Mouse (Mus musculus) neural tube, embryonic 10.5 days (tissue): ENCODE measurements at regions not wholly inside any gene's neighbourhood (a gene's known extent, or its start where the extent isn't known, plus 50 kb on each side); places are given as distances from the start of the nearest gene placed in this dataset.

Experiments used
- DNase-seq: peaks from one replicate; pipeline ENCODE4 v3.0.0-alpha.2; 2017; ENCODE audit warnings: low spot score; ENCODE audit errors: extremely low spot score

- DNase-seq, result no peak
These were observed 391.2 kb upstream of the Tyrp1 start for GRCm38 (mm10) chr4:80442711-80443110.

DNA sequence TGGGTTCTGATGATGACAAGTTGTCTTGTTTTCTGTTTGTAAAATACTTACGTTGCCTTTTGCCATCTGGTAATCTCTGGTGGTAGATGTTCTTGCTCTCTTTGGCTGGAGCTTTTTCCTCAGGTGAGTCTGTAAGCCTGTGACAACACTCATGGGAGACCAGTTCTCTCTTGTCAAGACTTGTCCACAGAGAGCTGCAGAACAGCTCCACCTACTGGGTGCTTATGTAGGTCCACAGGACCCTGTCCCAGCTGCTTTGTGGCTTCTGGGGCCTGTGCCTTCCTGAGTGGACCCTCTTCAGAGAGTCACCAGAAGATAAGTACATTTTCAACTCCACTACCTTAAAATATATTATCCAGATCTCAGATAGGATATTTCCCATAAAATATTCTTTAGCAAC lies 370.3 kb upstream of the Tyrp1 start:
- DNase-seq, result no peak

DNA sequence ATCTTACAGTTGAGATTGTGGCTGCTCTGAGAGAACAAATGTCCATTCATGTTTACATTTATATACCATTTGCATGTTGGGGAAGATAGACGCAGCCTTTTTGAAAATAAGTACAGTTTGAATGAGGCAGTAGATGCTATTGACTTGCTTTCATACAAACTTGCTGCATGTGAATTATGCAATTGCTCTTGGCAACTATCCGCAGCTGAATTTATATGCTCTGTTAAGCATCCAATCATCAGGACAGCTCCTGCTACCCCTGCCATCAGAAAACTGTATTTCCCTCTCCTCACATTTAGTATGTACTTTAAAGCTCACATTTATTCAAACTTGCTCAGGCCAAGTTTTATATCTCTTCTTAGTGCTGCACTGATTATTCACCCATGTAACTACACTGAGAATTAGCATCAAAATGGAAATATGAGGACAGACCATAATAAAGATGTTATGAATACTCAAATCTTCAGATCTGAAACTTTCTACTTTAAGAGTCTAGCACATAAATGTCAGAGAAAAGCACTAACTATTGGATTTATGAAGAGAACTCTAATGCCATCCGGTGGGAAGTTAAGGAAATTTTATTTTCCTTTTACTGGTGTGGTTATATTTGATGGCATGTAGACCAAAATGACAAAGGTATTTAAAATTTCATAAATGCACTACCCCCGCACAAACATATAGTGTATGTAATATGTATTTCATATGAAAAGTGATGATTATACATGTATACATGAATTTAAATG lies 358.0 kb upstream of the Tyrp1 start:
- no peak for DNase-seq

- no peak for DNase-seq
These were observed 318.8 kb upstream of the Tyrp1 start for GRCm38 (mm10) chr4:80515087-80515486.

GRCm38 (mm10) chr4:80517476-80518285 lies 316.2 kb upstream of the Tyrp1 start:
- DNase-seq, result peak; percentile 40

- no peak for DNase-seq
These were observed 315.3 kb upstream of the Tyrp1 start for GRCm38 (mm10) chr4:80518589-80518988.

DNA sequence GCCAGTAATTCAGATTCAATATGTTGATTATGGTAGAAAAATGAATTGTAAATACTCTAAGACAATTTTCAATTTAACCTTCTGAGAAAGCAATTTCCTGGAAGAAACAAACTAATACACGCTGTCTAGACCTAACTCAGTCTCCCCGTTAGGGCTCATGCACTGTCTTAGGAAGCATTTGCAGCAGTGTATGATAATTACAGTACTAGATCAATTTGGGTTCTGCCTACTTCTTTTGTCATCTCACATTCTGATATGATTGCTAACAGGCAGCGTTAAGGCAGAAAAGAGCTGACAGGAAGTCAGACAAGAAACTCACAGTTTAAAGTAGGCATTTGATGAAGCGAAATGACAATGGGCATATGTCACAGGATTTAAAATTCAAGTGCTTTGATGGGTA lies 294.1 kb upstream of the Tyrp1 start:
- no peak for DNase-seq

- no peak for DNase-seq
These were observed 288.8 kb upstream of the Tyrp1 start for GRCm38 (mm10) chr4:80545086-80545485.

- no peak for DNase-seq
These were observed 244.5 kb upstream of the Tyrp1 start for GRCm38 (mm10) chr4:80589438-80589837.

DNA sequence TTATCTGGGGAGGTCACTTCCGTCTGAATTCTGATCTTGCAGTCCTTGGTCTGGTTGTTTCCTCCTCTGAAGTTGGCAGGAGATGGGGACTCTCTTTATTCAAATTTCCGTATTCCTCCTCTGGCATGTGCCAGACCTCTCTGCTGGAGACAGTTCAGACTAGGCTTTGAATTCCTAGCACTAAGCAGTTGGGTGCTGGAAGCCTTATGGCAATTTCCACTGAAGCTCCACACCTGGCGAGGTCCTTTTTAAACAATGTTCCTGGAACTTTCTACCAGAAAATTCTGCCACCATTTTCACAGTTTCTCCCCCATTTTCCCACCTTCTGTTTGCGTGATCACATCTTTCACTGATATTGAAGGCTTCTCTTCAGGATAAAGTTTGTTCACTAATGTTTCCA lies 205.7 kb upstream of the Tyrp1 start:
- DNase-seq, result no peak

- no peak for DNase-seq
These were observed 204.7 kb upstream of the Tyrp1 start for GRCm38 (mm10) chr4:80629251-80629650.

DNA sequence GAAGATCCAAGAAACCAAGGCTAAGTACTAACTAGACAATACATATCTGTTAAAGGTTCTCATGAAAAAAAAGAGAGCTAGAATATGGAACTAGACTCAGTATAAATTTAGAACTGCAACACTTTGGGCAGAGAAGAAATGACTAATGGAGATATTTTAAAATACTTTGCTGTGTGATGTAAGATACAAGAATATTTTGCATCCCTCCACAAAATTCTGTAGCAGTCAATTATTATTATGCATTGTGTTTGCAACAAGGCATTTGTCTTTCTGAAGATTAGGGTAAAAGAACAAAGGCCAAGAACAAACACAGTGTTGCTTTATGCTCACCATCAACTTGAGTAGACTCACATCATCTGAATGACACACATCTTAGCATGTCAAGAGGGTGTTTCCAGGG lies 203.7 kb upstream of the Tyrp1 start:
- DNase-seq, result no peak

- DNase-seq, result no peak
These were observed 202.9 kb upstream of the Tyrp1 start for GRCm38 (mm10) chr4:80631041-80631440.

DNA sequence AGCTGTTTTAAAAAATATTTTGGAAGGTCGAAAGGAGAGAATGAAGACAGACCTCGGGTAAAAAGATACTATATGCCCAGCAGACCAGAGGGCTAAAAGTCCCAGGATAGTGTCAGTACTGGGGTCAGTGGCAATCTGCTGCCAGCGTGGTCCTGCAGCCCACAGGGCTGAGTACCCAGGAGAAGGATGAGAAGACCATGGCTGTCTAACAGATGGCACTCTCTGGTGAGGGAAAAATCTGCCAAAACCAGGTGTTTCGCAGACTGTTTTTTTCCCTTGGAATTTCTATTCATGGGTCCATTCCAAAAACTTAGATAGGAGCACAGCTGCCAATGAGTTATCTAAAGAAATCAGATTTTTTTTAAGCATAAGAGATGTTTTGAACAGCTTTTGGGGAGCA lies 202.5 kb upstream of the Tyrp1 start:
- DNase-seq, result no peak

- no peak for DNase-seq
These were observed 195.5 kb upstream of the Tyrp1 start for GRCm38 (mm10) chr4:80638381-80638780.
